Mouse (Mus musculus) granulocyte monocyte progenitor cell, adult 5-6 weeks (primary cell): ENCODE data around the gene Hist1h2ba. TPM values are rescaled to one million over a fixed set of nuclear protein-coding genes. Genes with fewer than 3 reads are reported as not detected.

Experiments used
- ATAC-seq: replicated peaks from 2 replicates; pipeline ENCODE4 v1.8.0; 2016; ENCODE audit warnings: mild to moderate bottlenecking, moderate TSS enrichment, inconsistent platforms; ENCODE audit not compliant: poor library complexity, severe bottlenecking
- total RNA-seq, 2 experiments: library from RNA; stranded (forward) in 1 of 2; stranded (reverse) in 1 of 2; fragments of 200-712, 200-1000 nt in 1 of 2; fragments of >200 nt in 1 of 2; fragmentation: Nextera tagmentation in 1 of 2; gene quantifications; 2 replicates each; pipeline ENCODE4 v1.2.3; 2014 to 2017

Gene Hist1h2ba
- total RNA-seq (2014; fragmentation: Nextera tagmentation): not detected in 2 replicates
- not detected in 2 replicates for total RNA-seq (2017)

GRCm38 (mm10) chr13:23933421-23934210 is at the start of gene Hist1h2ba:
Hist1h2ba (minus strand) TSS chr13:23934156.
- no peak for ATAC-seq

GRCm38 (mm10) chr13:23972271-23972670 is 38.3 kb upstream of the Hist1h2ba start:
- ATAC-seq: no peak

- ATAC-seq: no peak
Measured at GRCm38 (mm10) chr13:23971870-23972269, 37.9 kb upstream of the Hist1h2ba start.

GRCm38 (mm10) chr13:23964909-23965308 is 31.0 kb upstream of the Hist1h2ba start:
- ATAC-seq: no peak

GRCm38 (mm10) chr13:23959776-23960175 is 25.8 kb upstream of the Hist1h2ba start:
- ATAC-seq: no peak

GRCm38 (mm10) chr13:23950928-23951327 is 17.0 kb upstream of the Hist1h2ba start:
- no peak for ATAC-seq

- ATAC-seq: no peak
Measured at GRCm38 (mm10) chr13:23949484-23950246, 15.7 kb upstream of the Hist1h2ba start.

- no peak for ATAC-seq
Measured at GRCm38 (mm10) chr13:23946254-23946653, 12.3 kb upstream of the Hist1h2ba start.

- no peak for ATAC-seq
Measured at GRCm38 (mm10) chr13:23942861-23943260, 8.9 kb upstream of the Hist1h2ba start.

GRCm38 (mm10) chr13:23940291-23940690 is 6.3 kb upstream of the Hist1h2ba start:
- no peak for ATAC-seq

GRCm38 (mm10) chr13:23938699-23939098 is 4.7 kb upstream of the Hist1h2ba start:
- ATAC-seq: no peak

- no peak for ATAC-seq
Measured at GRCm38 (mm10) chr13:23934211-23934520, 210 bp upstream of the Hist1h2ba start, which contains the start of gene Hist1h2aa. Hist1h2aa (plus strand) TSS chr13:23934462.

GRCm38 (mm10) chr13:23930904-23931303 is 3.1 kb downstream of the Hist1h2ba start:
- no peak for ATAC-seq

GRCm38 (mm10) chr13:23930461-23930860 is 3.5 kb downstream of the Hist1h2ba start:
- ATAC-seq: no peak

- ATAC-seq: no peak
Measured at GRCm38 (mm10) chr13:23928637-23929036, 5.3 kb downstream of the Hist1h2ba start.

- no peak for ATAC-seq
Measured at GRCm38 (mm10) chr13:23925792-23926191, 8.2 kb downstream of the Hist1h2ba start.

GRCm38 (mm10) chr13:23917674-23918073 is 16.3 kb downstream of the Hist1h2ba start:
- ATAC-seq: no peak

GRCm38 (mm10) chr13:23916132-23916531 is 17.8 kb downstream of the Hist1h2ba start:
- no peak for ATAC-seq

- ATAC-seq: no peak
Measured at GRCm38 (mm10) chr13:23914376-23915167, 19.4 kb downstream of the Hist1h2ba start, which contains the start of gene Slc17a4. Slc17a4 (minus strand) TSS chr13:23915009.

GRCm38 (mm10) chr13:23913791-23914306 is 20.1 kb downstream of the Hist1h2ba start:
- peak; percentile 62 for ATAC-seq
